Mouse (Mus musculus) CH12F3 (cell line): ENCODE data around the gene Plk3.

Source experiments
- in situ Hi-C: fragments of 300-500 bp; cut with MboI; formaldehyde crosslinking; loops from 2 replicates; pipeline ENCODE4 v1.14.3; 2020; ENCODE audit warnings: low sequenced_read_pairs

Plk3 gene

DNA sequence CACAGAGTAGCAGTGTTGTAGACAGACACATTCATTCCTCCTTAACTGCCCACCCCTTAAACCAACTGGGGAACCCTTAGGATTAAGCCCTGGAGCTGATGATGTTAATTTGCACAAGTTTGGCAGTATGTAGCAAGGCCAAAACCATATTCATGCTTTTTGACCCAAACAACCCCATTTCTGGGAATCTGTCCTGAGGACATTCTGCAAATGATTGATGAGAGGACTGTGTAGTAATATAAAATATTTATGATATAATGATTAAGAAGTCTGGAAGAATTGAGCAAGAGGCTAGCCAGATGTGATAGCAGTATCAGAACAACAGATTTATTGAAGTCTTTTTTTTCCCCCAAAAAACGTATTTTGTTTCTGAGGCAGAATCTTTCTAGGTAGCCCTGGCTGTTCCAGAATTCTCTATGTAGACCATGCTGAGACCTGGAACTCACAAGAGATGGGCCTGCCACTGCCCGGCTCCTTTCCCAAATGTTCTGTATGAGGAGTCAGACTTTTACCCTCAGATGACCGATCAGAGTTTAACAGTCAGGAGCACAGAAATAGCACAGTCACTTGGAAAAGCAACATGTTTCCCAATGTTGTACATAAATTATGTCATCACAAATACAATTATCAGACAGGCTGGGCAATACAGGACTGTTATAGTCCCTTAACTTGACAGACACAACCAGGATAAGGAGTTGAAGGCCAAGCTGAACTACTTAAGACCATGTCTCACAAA, 39.0 kb downstream of the Plk3 start:
- in situ Hi-C loops, result loop anchor here (5.0 kb wide), 1 partner anchor 42 kb away; no protein-coding TSS in a partner anchor

DNA sequence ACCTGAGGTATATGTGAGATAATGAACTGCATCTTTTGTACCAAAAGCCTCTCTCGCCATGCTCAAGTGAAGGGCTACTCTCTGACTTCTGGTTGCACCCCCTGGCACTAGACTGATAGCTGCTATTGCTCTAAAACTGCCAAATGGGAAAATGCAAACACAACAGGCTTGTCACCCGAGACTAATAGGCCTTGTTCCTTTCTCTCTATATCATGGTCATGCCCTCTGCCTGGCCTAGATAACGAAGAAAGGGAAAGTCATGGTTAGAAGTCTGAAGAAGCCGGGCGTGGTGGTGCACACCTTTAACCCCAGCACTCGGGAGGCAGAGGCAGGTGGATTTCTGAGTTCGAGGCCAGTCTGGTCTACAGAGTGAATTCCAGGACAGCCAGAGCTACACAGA, 43.2 kb downstream of the Plk3 start:
- in situ Hi-C loops, result no loop called here

DNA sequence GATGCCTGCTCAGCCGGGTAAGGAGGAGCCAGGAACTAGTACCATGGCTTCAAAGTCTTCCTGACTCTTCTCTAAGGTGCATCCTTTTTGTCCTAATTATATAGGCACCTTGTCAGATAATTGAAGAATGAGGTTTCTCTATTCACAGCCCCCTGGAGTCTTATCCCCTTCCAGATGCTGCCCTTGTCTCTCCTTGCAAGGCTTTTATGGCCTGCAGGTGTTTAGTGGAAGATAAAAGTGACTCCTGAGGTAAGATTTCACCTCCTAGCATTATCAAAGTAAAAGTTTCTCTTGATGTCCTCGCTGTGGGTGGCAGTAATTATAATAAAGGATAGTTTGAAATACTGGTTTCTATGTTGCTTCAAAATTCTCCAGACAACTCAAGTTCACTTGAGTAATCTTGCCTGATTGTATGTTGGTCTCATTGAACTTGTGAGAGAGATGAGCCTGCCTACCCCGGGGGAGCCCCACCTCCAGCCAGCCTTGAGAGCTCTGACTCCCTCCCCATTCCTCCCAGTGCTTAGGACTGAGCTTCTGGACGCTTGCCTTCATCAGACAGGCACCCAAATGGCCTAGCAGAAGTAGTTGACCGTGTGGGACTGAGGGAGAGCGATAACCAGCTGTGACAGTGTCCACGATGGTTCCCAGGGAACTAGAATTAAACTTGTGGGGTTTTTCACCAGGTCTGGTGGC, 45.7 kb downstream of the Plk3 start:
- in situ Hi-C loops, result no loop called here
